Mouse (Mus musculus) embryonic fibroblast, embryonic 13.5 days (primary cell): ENCODE measurements at regions not wholly inside any gene's neighbourhood (a gene's known extent, or its start where the extent isn't known, plus 50 kb on each side); places are given as distances from the start of the nearest gene placed in this dataset.

Experiments
- H3K27ac ChIP-seq: 2 replicates; pipeline ENCODE4 v1.5.1; 2012; ENCODE audit warnings: low read length, control low read depth, inconsistent platforms; ENCODE audit not compliant: insufficient read depth
- H3K4me1 ChIP-seq: 2 replicates; pipeline ENCODE4 v1.6.1; 2011; ENCODE audit warnings: low read length; ENCODE audit not compliant: control insufficient read depth, insufficient read depth
- H3K4me3 ChIP-seq: 2 replicates; pipeline ENCODE4 v1.5.1; 2011; ENCODE audit warnings: mild to moderate bottlenecking, control low read depth, low read length; ENCODE audit not compliant: insufficient read depth
- CTCF ChIP-seq: IDR thresholded peaks from 2 replicates; pipeline ENCODE4 v1.5.1; 2011; ENCODE audit warnings: mild to moderate bottlenecking, control low read depth, low read length, moderate library complexity, borderline replicate concordance; ENCODE audit not compliant: insufficient read depth
- POLR2A ChIP-seq: IDR thresholded peaks from 2 replicates; pipeline ENCODE4 v1.6.1; 2011; ENCODE audit warnings: low read depth, mild to moderate bottlenecking, control low read depth, low read length, moderate library complexity

GRCm38 (mm10) chr7:61837240-61837639 lies 509.1 kb upstream of the Ndn start:
- H3K27ac ChIP-seq: peak overlapping the region; percentile 11; the same call in 1 of the 2 replicates
- no peaks in the 10 kb centered on the region for H3K4me1 ChIP-seq
- H3K4me3 ChIP-seq: no peak overlapping the region
- TF ChIP-seq POLR2A (no peak), CTCF (no peak)

- TF ChIP-seq CTCF (no peak), POLR2A (no peak)
- Histone ChIP-seq H3K4me1 (no peaks in the 10 kb centered on the region), H3K4me3 (no peak overlapping the region), H3K27ac (no peak overlapping the region)
Observed at GRCm38 (mm10) chr7:61851949-61852348, 494.4 kb upstream of the Ndn start.

GRCm38 (mm10) chr7:61864517-61864916 lies 481.9 kb upstream of the Ndn start:
- no peaks in the 10 kb centered on the region for H3K4me1 ChIP-seq
- TF ChIP-seq CTCF (no peak), POLR2A (no peak)
- H3K4me3 ChIP-seq: no peak overlapping the region
- H3K27ac ChIP-seq: no peak overlapping the region

GRCm38 (mm10) chr7:61866376-61866775 lies 480.0 kb upstream of the Ndn start:
- TF ChIP-seq CTCF: no peak
- no peak for TF ChIP-seq POLR2A
- Histone ChIP-seq H3K27ac (no peak overlapping the region), H3K4me1 (no peaks in the 10 kb centered on the region), H3K4me3 (no peak overlapping the region)

- Histone ChIP-seq H3K4me1 (no peaks in the 10 kb centered on the region; the same call in 1 of the 2 replicates), H3K4me3 (no peak overlapping the region), H3K27ac (peak overlapping the region; percentile 40)
- TF ChIP-seq CTCF (no peak), POLR2A (no peak)
Observed at GRCm38 (mm10) chr7:61876220-61876619, 470.1 kb upstream of the Ndn start.

- H3K27ac ChIP-seq: peak overlapping the region; percentile 25; the same call in 1 of the 2 replicates
- TF ChIP-seq POLR2A (no peak), CTCF (no peak)
- no peaks in the 10 kb centered on the region; the same call in 1 of the 2 replicates for H3K4me1 ChIP-seq
- H3K4me3 ChIP-seq: no peak overlapping the region
Observed at GRCm38 (mm10) chr7:61877311-61878065, 468.9 kb upstream of the Ndn start.

- Histone ChIP-seq H3K27ac (no peak overlapping the region), H3K4me1 (no peaks in the 10 kb centered on the region; the same call in 1 of the 2 replicates), H3K4me3 (no peak overlapping the region)
- TF ChIP-seq POLR2A (no peak), CTCF (no peak)
Observed at GRCm38 (mm10) chr7:61878095-61878494, 468.3 kb upstream of the Ndn start.

GRCm38 (mm10) chr7:61878585-61878984 lies 467.8 kb upstream of the Ndn start:
- no peak overlapping the region for H3K4me3 ChIP-seq
- H3K27ac ChIP-seq: no peak overlapping the region
- TF ChIP-seq POLR2A (no peak), CTCF (no peak)
- H3K4me1 ChIP-seq: no peaks in the 10 kb centered on the region; the same call in 1 of the 2 replicates
